Mouse (Mus musculus): ENCODE data around the gene Tmc4. TPM values are rescaled to one million over a fixed set of nuclear protein-coding genes. Genes with fewer than 3 reads are reported as not detected.

The Tmc4 gene
- polyA plus RNA-seq, 1 experiment: 1.2 TPM

DNA sequence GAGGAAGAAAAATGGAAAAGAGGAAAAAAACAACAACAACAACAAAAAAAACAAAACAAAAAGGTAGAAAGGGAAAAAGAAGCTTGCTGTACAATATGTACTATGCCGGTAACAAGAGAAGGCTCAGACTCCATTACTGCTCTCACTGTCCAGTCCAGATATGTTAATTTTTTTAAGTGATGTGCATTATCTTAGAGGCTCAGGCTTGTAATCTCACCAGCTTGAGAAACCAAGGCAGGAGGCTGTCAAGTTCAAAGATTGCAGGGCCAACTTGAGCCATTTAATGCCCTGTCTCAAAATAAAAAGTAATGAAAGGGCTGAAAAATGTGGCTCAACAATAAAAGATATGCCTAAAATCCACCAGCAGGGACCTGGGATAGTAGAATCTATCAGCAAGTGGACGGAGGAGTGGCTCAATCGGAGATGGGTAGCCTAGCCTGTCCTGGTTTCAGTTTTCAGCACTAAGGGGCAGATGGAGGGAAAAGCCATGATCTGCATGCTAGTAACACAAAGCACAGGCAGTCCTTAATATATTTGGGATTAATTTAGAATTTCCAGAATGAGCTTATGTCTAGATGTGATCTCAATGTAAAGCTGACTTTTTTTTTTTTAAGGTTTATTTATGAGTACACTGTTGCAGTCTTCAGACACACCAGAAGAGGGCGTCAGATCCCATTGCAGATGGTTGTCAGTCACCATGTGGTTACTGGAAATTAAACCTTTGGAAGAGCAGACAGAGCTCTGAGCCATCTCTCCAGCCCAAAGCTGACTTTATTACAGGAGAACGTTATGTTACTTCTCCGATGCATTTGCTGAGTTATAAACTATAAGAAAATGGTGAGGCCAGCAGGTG is 60.7 kb downstream of the Tmc4 start:
- no peak for TF ChIP-seq E2F4 (IDR thresholded peaks at IDR 0.05; ENCODE audit: insufficient read depth)
- TF ChIP-seq CEBPB (IDR thresholded peaks at IDR 0.05; ENCODE audit: insufficient read depth, poor library complexity, severe bottlenecking): no peak
- no peak for TF ChIP-seq MYOG (IDR thresholded peaks at IDR 0.05; ENCODE audit: control insufficient read depth in 1 of 3, insufficient read depth in 1 of 3, insufficient read length in 2 of 3, low read depth in 2 of 3)
- no peak for TF ChIP-seq MAX (IDR thresholded peaks at IDR 0.05; ENCODE audit: low read depth)
- TF ChIP-seq POLR2A (IDR thresholded peaks at IDR 0.05; ENCODE audit: insufficient read length, low read depth): no peak
- no peak for TF ChIP-seq USF1 (IDR thresholded peaks at IDR 0.05; ENCODE audit: low read depth)
- TF ChIP-seq TCF3 (IDR thresholded peaks at IDR 0.05; ENCODE audit: insufficient read length, low read depth): no peak
- TF ChIP-seq MYOD1 (IDR thresholded peaks at IDR 0.05; ENCODE audit: control insufficient read depth in 1 of 3, insufficient read length in 2 of 3, low read depth in 2 of 3): no peak
- no peak for TF ChIP-seq SRF (IDR thresholded peaks at IDR 0.05; ENCODE audit: control insufficient read depth, insufficient read length, low read depth)
- no peak for TF ChIP-seq TCF12 (IDR thresholded peaks at IDR 0.05; ENCODE audit: insufficient read depth, poor library complexity, severe bottlenecking)
- TF ChIP-seq POLR2AphosphoS2 (IDR thresholded peaks at IDR 0.05; ENCODE audit: insufficient read length, low read depth): no peak
- TF ChIP-seq REST (IDR thresholded peaks at IDR 0.05; ENCODE audit: insufficient read depth, insufficient read length): no peak
- peaks cover 12% of the 10 kb centered on the region for H3K79me2 ChIP-seq (ENCODE audit: control insufficient read depth, insufficient read depth)
- peaks cover 13% of the 10 kb centered on the region for H3K27me3 ChIP-seq (ENCODE audit: control insufficient read depth, insufficient read depth, insufficient read length)
- peak overlapping the region; percentile 38 for H3ac ChIP-seq (ENCODE audit: control insufficient read depth, insufficient read length)
- peak overlapping the region; percentile 3 for H3K4me2 ChIP-seq (ENCODE audit: low read depth)
- no peaks in the 10 kb centered on the region for H3K36me3 ChIP-seq (ENCODE audit: control insufficient read depth, insufficient read depth)
- peak overlapping the region; percentile 64 for H3K4me3 ChIP-seq

DNA sequence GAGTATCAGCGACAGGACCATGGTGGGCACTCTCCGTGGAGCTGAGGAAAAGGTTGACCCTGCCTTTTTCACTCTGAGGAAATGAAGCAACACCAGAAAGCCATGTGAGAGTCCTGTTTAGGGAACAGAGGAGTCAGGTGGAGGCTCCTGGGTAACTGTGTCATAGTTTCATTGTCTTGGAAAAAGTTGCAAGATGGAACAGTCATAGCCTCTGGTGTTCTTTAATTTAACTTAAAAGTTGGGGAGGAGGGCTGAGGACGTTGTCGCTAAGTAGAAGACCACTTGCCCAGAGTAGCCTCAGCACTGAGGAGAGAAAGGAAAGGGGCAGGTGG is 61.3 kb downstream of the Tmc4 start, which contains the start of gene Oscar:
Oscar (minus strand) TSS at position 101 of the 332 bp plus-strand sequence.
- Histone ChIP-seq H3K27me3 (ENCODE audit: control insufficient read depth, insufficient read depth, insufficient read length) (peaks cover 19% of the 10 kb centered on the region), H3K36me3 (ENCODE audit: control insufficient read depth, insufficient read depth) (no peaks in the 10 kb centered on the region), H3K79me2 (ENCODE audit: control insufficient read depth, insufficient read depth) (peaks cover 12% of the 10 kb centered on the region), H3ac (ENCODE audit: control insufficient read depth, insufficient read length) (peak within 1 kb of the TSS; percentile 38), H3K4me3 (peak within 1 kb of the TSS; percentile 64), H3K4me2 (ENCODE audit: low read depth) (peak within 1 kb of the TSS; percentile 3)
- TF ChIP-seq SRF (IDR thresholded peaks at IDR 0.05; ENCODE audit: control insufficient read depth, insufficient read length, low read depth): no peak
- TF ChIP-seq MYOG (IDR thresholded peaks at IDR 0.05; ENCODE audit: control insufficient read depth in 1 of 3, insufficient read depth in 1 of 3, insufficient read length in 2 of 3, low read depth in 2 of 3): no peak
- TF ChIP-seq E2F4 (IDR thresholded peaks at IDR 0.05; ENCODE audit: insufficient read depth): no peak
- no peak for TF ChIP-seq POLR2AphosphoS2 (IDR thresholded peaks at IDR 0.05; ENCODE audit: insufficient read length, low read depth)
- TF ChIP-seq CEBPB (IDR thresholded peaks at IDR 0.05; ENCODE audit: insufficient read depth, poor library complexity, severe bottlenecking): no peak
- TF ChIP-seq REST (IDR thresholded peaks at IDR 0.05; ENCODE audit: insufficient read depth, insufficient read length): no peak
- TF ChIP-seq MYOD1 (IDR thresholded peaks at IDR 0.05; ENCODE audit: control insufficient read depth in 1 of 3, insufficient read length in 2 of 3, low read depth in 2 of 3): no peak
- no peak for TF ChIP-seq MAX (IDR thresholded peaks at IDR 0.05; ENCODE audit: low read depth)
- no peak for TF ChIP-seq TCF3 (IDR thresholded peaks at IDR 0.05; ENCODE audit: insufficient read length, low read depth)
- TF ChIP-seq POLR2A (IDR thresholded peaks at IDR 0.05; ENCODE audit: insufficient read length, low read depth): no peak
- no peak for TF ChIP-seq USF1 (IDR thresholded peaks at IDR 0.05; ENCODE audit: low read depth)

Other genes with a start within 250 kb of the Tmc4 start
- 0.04 TPM for gene Tarm1, start 174.9 kb downstream of the Tmc4 start, polyA plus RNA-seq (2012; fragmentation: generic; extraction: Trizol)
- gene Oscar, start 61.4 kb downstream of the Tmc4 start, polyA plus RNA-seq (2012; fragmentation: generic; extraction: Trizol): not detected
- gene Ndufa3, start 60.2 kb downstream of the Tmc4 start, polyA plus RNA-seq (2012; fragmentation: generic; extraction: Trizol): 537 TPM
- 27.2 TPM for gene Tfpt, start 47.6 kb downstream of the Tmc4 start, polyA plus RNA-seq (2012; fragmentation: generic; extraction: Trizol)
- gene Prpf31, start 47.6 kb downstream of the Tmc4 start, polyA plus RNA-seq (2012; fragmentation: generic; extraction: Trizol): 54.8 TPM
- gene Cnot3, start 32.3 kb downstream of the Tmc4 start, polyA plus RNA-seq (2012; fragmentation: generic; extraction: Trizol): 49.0 TPM
- gene Leng1, start 11.7 kb downstream of the Tmc4 start, polyA plus RNA-seq (2012; fragmentation: generic; extraction: Trizol): 9.5 TPM
- gene Tsen34, start 15.3 kb upstream of the Tmc4 start, polyA plus RNA-seq (2012; fragmentation: generic; extraction: Trizol): 93.9 TPM
- 29.9 TPM for gene Mboat7, start 16.0 kb upstream of the Tmc4 start, polyA plus RNA-seq (2012; fragmentation: generic; extraction: Trizol)
- gene Rps9, start 26.4 kb upstream of the Tmc4 start, polyA plus RNA-seq (2012; fragmentation: generic; extraction: Trizol): 2,199 TPM
- gene Pirb, start 42.8 kb upstream of the Tmc4 start, polyA plus RNA-seq (2012; fragmentation: generic; extraction: Trizol): 0.01 TPM
- gene Gm15448, start 148.1 kb upstream of the Tmc4 start, polyA plus RNA-seq (2012; fragmentation: generic; extraction: Trizol): not detected
- gene Pira2, start 167.5 kb upstream of the Tmc4 start, polyA plus RNA-seq (2012; fragmentation: generic; extraction: Trizol): not detected
- not detected for gene Gm14548, start 220.6 kb upstream of the Tmc4 start, polyA plus RNA-seq (2012; fragmentation: generic; extraction: Trizol)
- gene Lilra6, start 237.9 kb upstream of the Tmc4 start, polyA plus RNA-seq (2012; fragmentation: generic; extraction: Trizol): not detected

Data from myocyte (in vitro differentiated cells).